Mouse (Mus musculus): Measurements from ENCODE around the gene Bet1.

DNA sequence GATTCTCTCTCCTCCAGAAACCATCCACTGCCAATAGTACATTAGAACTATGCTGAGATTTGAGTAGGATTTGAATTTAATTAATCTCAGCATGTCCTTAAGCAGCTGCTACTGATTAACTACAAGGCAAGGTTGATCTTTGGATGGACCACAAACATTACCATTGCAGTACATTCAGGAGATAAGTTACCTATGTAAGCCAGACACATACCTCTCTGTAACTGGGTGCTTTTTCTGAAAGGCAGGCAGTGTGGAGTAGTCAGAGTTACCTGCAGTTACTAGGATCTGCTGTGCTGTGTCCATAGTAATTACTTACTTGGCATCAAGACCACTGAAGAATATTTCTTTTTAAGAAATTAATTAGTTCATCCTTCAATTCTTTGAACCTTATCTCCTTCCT, 17.1 kb downstream of the Bet1 start:
- TF ChIP-seq CTCF (IDR thresholded peaks at IDR 0.05; ENCODE audit: extremely low read depth, insufficient read depth, low read length) = no peak
- TF ChIP-seq POLR2A (IDR thresholded peaks at IDR 0.05; ENCODE audit: extremely low read depth, insufficient read depth, low read length) = no peak

All from cortical plate, adult 2 months (tissue).